Mouse (Mus musculus): ENCODE results near the gene Tifab. TPM values are rescaled to one million over a fixed set of nuclear protein-coding genes. Genes with fewer than 3 reads are reported as not detected.

The Tifab gene
- polyA plus RNA-seq (2014; fragmentation: Illumina TruSeq; extraction: RNeasy Lipid Tissue Mini Kit (QIAGEN cat#74804); ENCODE audit: low read depth, low replicate concordance) = 4.7 TPM

DNA sequence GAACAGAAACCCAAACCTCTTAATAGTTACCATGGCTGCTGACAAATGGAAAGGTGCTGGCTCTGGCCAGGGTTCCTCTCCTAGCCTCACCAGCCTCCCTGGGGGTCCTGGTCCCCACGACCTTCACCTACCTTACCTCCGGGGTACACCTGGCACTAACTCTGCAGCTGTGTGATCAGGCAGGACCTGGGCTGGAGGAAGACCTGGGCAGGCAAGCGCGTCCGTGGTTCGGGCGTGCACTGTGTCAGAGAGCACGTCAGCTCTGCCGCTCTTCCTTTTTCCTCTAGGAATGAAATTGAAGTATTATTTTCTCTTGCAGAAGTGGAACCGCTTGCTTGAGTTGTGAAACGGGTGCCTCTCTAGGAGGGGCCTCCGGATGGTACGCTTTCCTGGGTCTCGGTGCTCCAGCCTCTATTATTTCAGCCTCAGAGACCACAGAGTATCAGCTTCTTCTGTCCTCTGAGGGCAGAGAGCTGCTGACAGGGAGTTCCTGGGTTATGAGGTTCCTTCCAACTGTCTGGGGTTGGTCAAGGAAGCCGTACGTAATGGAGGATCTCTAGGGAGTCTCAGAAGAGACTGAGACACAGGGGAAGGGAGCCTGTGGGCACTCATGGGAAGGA lies at the start of gene Tifab:
Tifab (minus strand) TSS at position 470 of the 620 bp plus-strand sequence.

DNA sequence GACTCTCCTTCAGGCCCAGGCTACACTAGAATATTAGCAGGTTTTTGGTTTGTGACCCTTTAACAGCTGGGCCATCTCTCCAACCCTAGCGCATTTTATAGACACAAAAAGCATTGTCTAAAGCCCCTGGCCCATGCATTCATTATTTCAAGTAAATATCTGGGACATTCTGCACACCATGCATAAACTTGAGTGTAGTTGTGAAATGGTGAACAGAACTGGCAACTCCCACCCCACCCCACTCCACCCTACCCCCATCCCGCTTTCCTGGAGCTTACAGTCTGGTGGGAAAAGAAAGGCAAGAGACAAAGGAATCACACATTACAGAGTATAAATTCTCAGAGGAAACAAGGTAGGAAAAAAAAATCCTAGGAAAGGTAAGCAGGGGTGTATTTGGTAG lies 42.5 kb downstream of the Tifab start, which contains the start of gene H2afy:
H2afy (minus strand) TSS at position 162 of the 400 bp plus-strand sequence.

Other genes starting within 250 kb of the Tifab start
- 97.7 TPM for gene H2afy, start 42.5 kb downstream of the Tifab start, polyA plus RNA-seq (2014; fragmentation: Illumina TruSeq; extraction: RNeasy Lipid Tissue Mini Kit (QIAGEN cat#74804); ENCODE audit: low read depth, low replicate concordance)
- not detected for gene Neurog1, start 73.3 kb upstream of the Tifab start, polyA plus RNA-seq (2014; fragmentation: Illumina TruSeq; extraction: RNeasy Lipid Tissue Mini Kit (QIAGEN cat#74804); ENCODE audit: low read depth, low replicate concordance)
- gene Cxcl14, start 117.7 kb upstream of the Tifab start, polyA plus RNA-seq (2014; fragmentation: Illumina TruSeq; extraction: RNeasy Lipid Tissue Mini Kit (QIAGEN cat#74804); ENCODE audit: low read depth, low replicate concordance) = 16.6 TPM
- gene Gm3045, start 247.7 kb upstream of the Tifab start, polyA plus RNA-seq (2014; fragmentation: Illumina TruSeq; extraction: RNeasy Lipid Tissue Mini Kit (QIAGEN cat#74804); ENCODE audit: low read depth, low replicate concordance) = 0.27 TPM

Measured in adipose tissue, adult 10 weeks (tissue).